Mouse (Mus musculus) liver, adult 2 months (tissue): Measurements from ENCODE around the gene Palld. TPM values are rescaled to one million over a fixed set of nuclear protein-coding genes. Genes with fewer than 3 reads are reported as not detected.

Experiments used
- DNase-seq: peaks from one replicate; pipeline ENCODE4 v3.0.0-alpha.2; 2011; ENCODE audit warnings: low read depth, low spot score; ENCODE audit errors: extremely low read depth
- H3K27ac ChIP-seq: fragments of 200-500 bp; replicated peaks from 2 replicates; pipeline ENCODE4 v1.5.1; 2012; ENCODE audit warnings: low read depth, mild to moderate bottlenecking, control low read depth, inconsistent platforms, low read length; ENCODE audit not compliant: insufficient read depth
- H3K27me3 ChIP-seq: fragments of 200-500 bp; 2 replicates; pipeline ENCODE4 v1.6.1; 2012; ENCODE audit warnings: mild to moderate bottlenecking, moderate library complexity, low read length, inconsistent platforms; ENCODE audit not compliant: control insufficient read depth, insufficient read depth
- H3K36me3 ChIP-seq: fragments of 200-500 bp; 2 replicates; pipeline ENCODE4 v1.6.1; 2012; ENCODE audit warnings: low read length, inconsistent platforms; ENCODE audit not compliant: control insufficient read depth, insufficient read depth
- H3K4me1 ChIP-seq: fragments of 200-500 bp; 2 replicates; pipeline ENCODE4 v1.6.1; 2011; ENCODE audit warnings: low read length; ENCODE audit not compliant: control insufficient read depth, insufficient read depth
- H3K4me3 ChIP-seq: fragments of 200-500 bp; 2 replicates; pipeline ENCODE4 v1.5.1; 2011; ENCODE audit warnings: low read depth, mild to moderate bottlenecking, control low read depth, low read length, moderate library complexity; ENCODE audit not compliant: insufficient read depth
- H3K79me2 ChIP-seq: fragments of 200-500 bp; 2 replicates; pipeline ENCODE4 v1.6.1; 2012; ENCODE audit warnings: inconsistent platforms, mild to moderate bottlenecking, low read length, moderate library complexity; ENCODE audit not compliant: control insufficient read depth, insufficient read depth
- H3K9ac ChIP-seq: fragments of 200-500 bp; 2 replicates; pipeline ENCODE4 v1.6.1; 2012; ENCODE audit warnings: low read depth, mild to moderate bottlenecking, control low read depth, inconsistent platforms, low read length
- CTCF ChIP-seq: fragments of 200-500 bp; IDR thresholded peaks from 2 replicates; pipeline ENCODE4 v1.5.1; 2011; ENCODE audit warnings: low read depth, low read length, control low read depth
- POLR2A ChIP-seq: fragments of 200-500 bp; IDR thresholded peaks from 2 replicates; pipeline ENCODE4 v1.6.1; 2011; ENCODE audit warnings: low read length, control low read depth; ENCODE audit not compliant: insufficient read depth; ENCODE audit errors: extremely low read depth
- WGBS: fragments of 180-500 bp; shearing (Covaris S2); methylation state at CpG from one replicate; pipeline ENCODE4 v1.1.7; 2018; 5-methylcytosine and 5-hydroxymethylcytosine counted together
- polyA plus RNA-seq: library from polyadenylated mRNA; depleted of rRNA; stranded (reverse); fragments of >200 nt; gene quantifications from 2 replicates; pipeline ENCODE4 v1.2.3, GENCODE M21; 2012
- total RNA-seq: library from RNA; depleted of rRNA; stranded (reverse); fragments of >200 nt; gene quantifications from 2 replicates; pipeline ENCODE4 v1.2.3, GENCODE M21; 2014

Palld gene
- total and polyA plus RNA-seq, 2 experiments = 10.1 to 17.8 TPM

DNA sequence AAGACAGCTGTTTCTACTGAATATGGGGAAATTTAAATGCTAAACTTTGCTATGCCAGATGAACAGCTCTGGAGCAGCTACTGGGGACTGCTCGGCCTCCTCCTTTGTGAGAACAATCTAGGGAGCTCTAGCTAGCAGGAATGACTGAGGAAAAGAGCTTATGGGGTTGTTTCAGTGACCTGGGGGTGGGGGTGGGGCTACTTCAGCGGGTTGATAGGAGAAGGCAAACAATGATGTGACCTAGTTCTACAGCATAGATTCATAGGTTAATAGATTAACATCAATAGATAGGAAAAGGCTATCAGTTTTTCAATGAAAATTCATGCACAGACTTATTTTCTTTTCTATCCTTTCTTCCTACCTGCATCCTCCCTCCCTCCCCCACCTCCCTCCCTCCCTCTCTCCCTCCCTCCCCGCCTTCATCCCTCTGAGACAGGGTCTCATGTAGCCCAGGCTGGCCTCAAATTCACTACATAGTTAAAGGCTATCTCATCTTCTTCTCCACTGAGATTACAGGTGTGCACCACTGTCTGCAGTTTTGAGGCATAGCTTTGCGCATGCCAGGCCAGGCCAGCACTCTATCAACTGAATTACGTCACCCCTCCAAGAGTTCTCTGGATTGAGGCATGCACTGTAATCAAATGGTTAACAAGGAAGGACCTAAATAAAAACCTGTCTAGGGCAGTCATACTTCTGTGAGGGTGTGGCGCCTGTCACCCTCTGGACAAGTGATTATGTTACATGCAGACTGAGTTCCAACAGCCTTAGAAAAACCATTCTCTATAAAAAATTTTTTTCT is 158.5 kb downstream of the Palld start:
- no peak for TF ChIP-seq POLR2A
- no peak for TF ChIP-seq CTCF
- DNase-seq = no peak
- Histone ChIP-seq H3K36me3 (no peaks in the 10 kb centered on the region), H3K79me2 (no peaks in the 10 kb centered on the region), H3K27ac (no peak overlapping the region), H3K27me3 (no peaks in the 10 kb centered on the region), H3K9ac (no peak overlapping the region), H3K4me1 (no peaks in the 10 kb centered on the region; the same call in 1 of the 2 replicates), H3K4me3 (no peak overlapping the region)
- 72% methylated on average over 6 of the region's 6 CpGs for WGBS

DNA sequence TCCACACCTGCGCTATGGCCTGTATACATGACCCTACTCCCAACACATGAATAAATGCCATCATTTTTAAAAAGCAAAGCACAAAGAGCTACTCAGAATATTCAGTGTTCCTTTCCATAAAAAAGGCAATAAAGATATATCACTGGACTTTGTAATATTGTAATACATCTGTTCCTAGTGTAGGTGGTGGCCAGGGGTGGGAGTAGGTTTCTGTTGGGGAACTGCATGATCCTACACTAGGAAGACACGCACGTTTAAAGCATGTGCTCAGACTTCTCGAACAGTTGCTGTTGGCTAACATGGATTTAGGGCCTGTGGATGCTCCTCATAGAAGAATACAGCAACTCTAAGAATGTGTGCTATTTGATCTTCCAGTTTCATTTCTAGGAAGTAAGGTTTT is 165.0 kb downstream of the Palld start:
- 93% methylated on average over 4 of the region's 4 CpGs for WGBS
- H3K27ac ChIP-seq = no peak overlapping the region
- no peaks in the 10 kb centered on the region for H3K27me3 ChIP-seq
- no peaks in the 10 kb centered on the region for H3K36me3 ChIP-seq
- no peak overlapping the region for H3K4me3 ChIP-seq
- no peak for TF ChIP-seq CTCF
- TF ChIP-seq POLR2A = no peak
- no peak for DNase-seq
- no peaks in the 10 kb centered on the region for H3K4me1 ChIP-seq
- no peak overlapping the region for H3K9ac ChIP-seq
- no peaks in the 10 kb centered on the region; the same call in 1 of the 2 replicates for H3K79me2 ChIP-seq

DNA sequence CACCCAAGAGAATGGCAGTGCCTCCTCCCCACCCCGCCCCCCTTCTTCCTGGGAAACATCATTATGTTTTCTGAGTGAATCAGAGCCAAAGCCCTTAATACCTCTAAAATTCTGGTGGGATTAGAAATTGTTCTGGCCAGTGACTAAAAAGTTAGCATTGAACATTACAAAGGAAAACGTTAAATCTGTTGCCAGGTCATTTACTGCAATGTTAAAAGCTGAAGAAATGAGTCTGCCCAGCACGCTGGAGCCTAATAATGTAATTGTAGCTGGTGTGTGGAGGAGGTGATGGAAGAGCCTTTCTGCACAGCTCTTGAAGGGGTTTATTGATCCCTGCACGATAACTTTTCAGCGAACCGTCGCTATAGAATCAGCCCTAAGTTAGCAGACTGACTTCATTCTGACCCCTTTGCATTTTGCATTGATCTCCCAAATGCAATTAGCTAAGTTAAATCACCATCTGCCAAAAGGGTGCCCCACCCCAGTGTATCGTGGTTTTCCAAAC is 165.7 kb downstream of the Palld start:
- no peaks in the 10 kb centered on the region for H3K27me3 ChIP-seq
- WGBS = 88% methylated on average over 8 of the region's 8 CpGs
- TF ChIP-seq CTCF (no peak), POLR2A (no peak)
- no peaks in the 10 kb centered on the region for H3K36me3 ChIP-seq
- H3K9ac ChIP-seq = no peak overlapping the region
- no peaks in the 10 kb centered on the region; the same call in 1 of the 2 replicates for H3K79me2 ChIP-seq
- no peaks in the 10 kb centered on the region for H3K4me1 ChIP-seq
- no peak for DNase-seq
- no peak overlapping the region for H3K27ac ChIP-seq
- H3K4me3 ChIP-seq = no peak overlapping the region

DNA sequence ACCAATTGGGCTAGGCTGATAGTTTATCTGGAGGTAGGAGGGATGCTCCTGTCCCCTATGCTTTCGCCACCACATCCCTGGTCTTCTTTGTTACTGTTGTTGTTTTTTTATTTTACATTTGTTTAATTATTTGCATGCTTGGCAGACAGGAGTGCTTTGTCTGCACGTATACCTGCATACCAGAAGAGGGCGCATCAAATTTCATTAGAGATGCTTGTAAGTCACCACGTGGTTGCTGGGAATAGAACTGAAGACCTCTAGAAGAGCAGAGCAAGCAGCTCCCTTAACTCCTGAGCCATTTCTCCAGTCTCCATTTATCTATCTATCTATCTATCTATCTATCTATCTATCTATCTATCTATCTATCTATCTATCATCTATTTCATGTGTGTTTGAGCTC is 166.4 kb downstream of the Palld start:
- no peaks in the 10 kb centered on the region; the same call in 1 of the 2 replicates for H3K79me2 ChIP-seq
- DNase-seq = peak; percentile 23
- 45% methylated on average over 4 of the region's 4 CpGs for WGBS
- no peaks in the 10 kb centered on the region for H3K36me3 ChIP-seq
- no peaks in the 10 kb centered on the region for H3K4me1 ChIP-seq
- H3K9ac ChIP-seq = no peak overlapping the region
- H3K27ac ChIP-seq = no peak overlapping the region
- no peaks in the 10 kb centered on the region for H3K27me3 ChIP-seq
- TF ChIP-seq CTCF (peak; percentile 17; the same call in 1 of the 2 replicates), POLR2A (no peak)
- no peak overlapping the region for H3K4me3 ChIP-seq

DNA sequence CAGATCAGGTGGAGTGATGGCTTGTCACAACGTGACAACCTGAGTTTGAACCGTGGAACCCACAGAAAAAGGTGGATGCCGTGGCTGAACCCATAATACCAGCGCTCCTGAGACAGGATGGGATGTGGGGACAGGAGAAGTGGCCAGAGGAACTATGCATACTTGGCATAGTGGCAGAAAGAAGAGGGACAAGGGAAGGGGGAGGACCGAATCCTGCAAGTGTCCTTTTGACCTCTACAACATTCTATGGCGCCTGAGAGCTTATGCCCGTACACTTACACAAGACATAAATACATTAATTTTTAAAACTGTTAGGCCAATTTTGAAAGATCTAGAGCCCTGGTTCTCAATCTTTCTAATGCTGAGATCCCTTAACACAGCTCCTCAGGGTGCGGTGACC is 168.3 kb downstream of the Palld start:
- H3K36me3 ChIP-seq = no peaks in the 10 kb centered on the region
- no peaks in the 10 kb centered on the region for H3K4me1 ChIP-seq
- no peak overlapping the region for H3K9ac ChIP-seq
- DNase-seq = no peak
- no peak overlapping the region for H3K27ac ChIP-seq
- 90% methylated on average over 8 of the region's 8 CpGs for WGBS
- H3K79me2 ChIP-seq = no peaks in the 10 kb centered on the region; the same call in 1 of the 2 replicates
- no peak for TF ChIP-seq POLR2A
- no peak for TF ChIP-seq CTCF
- H3K27me3 ChIP-seq = no peaks in the 10 kb centered on the region
- H3K4me3 ChIP-seq = no peak overlapping the region

DNA sequence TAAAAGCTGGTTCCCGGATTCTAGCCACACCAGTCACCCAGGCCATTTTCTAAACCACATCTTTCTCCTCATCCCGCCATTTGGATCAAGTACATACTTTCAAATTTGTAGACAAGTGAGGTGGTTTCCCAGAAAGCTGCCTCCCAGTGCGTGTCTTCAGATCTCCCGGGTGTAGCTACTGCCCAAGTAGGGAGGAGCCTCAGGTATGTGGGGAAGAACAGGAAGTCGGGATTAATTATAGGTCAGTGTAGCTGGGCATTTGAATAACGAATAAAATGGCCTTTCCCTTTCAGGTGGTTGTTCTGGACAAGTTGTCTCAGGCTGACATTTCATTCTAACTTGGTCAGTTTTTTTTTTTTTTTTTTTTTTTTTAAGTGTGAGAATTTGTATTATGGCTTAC is 170.3 kb downstream of the Palld start:
- H3K9ac ChIP-seq = no peak overlapping the region

More for the DNA sequence above, 170.3 kb downstream of the Palld start:
- H3K79me2 ChIP-seq = no peaks in the 10 kb centered on the region; the same call in 1 of the 2 replicates
- TF ChIP-seq POLR2A (no peak), CTCF (no peak)
- no peaks in the 10 kb centered on the region for H3K27me3 ChIP-seq
- H3K4me3 ChIP-seq = no peak overlapping the region
- no peak overlapping the region for H3K27ac ChIP-seq
- no peaks in the 10 kb centered on the region for H3K36me3 ChIP-seq
- H3K4me1 ChIP-seq = no peaks in the 10 kb centered on the region
- 80% methylated on average over 6 of the region's 6 CpGs for WGBS
- DNase-seq = no peak
